Mouse (Mus musculus) frontal cortex, adult 2 months (tissue): ENCODE measurements around the gene Gm26602. TPM values are rescaled to one million over a fixed set of nuclear protein-coding genes. Genes with fewer than 3 reads are reported as not detected.

Experiments used
- DNase-seq, 2 experiments: peaks; one replicate each; pipeline ENCODE4 v3.0.0; 2022; ENCODE audit warnings: low spot score in 1 of 2; ENCODE audit errors: extremely low spot score in 1 of 2
- polyA plus RNA-seq: library from polyadenylated mRNA; depleted of rRNA; stranded (reverse); fragments of >200 nt; gene quantifications from 2 replicates; pipeline ENCODE4 v1.2.3, GENCODE M21; 2012; rRNA removed

Gm26602 gene
- polyA plus RNA-seq, 1 experiment: not detected

DNA sequence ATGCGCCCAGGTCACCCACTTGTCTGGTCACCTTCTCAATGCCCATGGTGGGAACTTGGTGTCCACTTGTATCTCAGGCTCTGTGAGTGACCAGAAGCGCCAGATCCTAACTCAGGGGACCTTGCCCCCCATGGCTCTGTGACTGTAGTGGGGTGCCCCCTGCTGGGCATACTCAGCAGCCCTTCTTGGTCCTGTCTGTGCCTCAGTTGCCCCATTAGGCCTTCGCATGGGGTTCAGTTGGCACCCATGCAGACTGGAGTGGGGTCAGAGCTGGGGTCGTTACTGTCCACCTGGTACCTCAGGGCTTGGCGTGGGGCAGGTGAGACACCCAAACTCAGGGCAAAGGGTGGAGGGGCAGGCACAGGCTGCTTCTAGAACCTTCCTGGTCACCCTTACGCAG lies 43.3 kb downstream of the Gm26602 start:
- peak in 1 of 2 experiments; percentile 43 for DNase-seq

DNA sequence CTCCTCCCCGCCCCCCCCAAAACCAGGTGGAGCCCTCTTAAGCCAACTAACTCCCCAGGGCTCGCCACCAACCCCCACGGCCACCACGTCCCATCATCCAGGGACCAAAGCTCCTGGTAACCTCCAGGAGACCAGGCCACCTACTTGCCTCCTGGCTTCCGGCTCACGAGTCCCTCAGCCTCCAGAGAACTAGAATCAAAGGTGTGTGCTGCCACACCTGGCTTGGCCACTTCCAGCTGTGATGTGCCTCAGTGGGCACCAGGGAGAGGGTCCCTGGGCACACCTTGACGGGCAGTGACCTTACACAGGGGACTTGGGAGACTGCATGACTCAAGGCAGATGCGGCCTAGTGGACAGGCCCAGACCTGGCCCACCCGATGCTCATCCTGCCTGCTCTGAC lies 45.0 kb downstream of the Gm26602 start:
- no peak for DNase-seq

DNA sequence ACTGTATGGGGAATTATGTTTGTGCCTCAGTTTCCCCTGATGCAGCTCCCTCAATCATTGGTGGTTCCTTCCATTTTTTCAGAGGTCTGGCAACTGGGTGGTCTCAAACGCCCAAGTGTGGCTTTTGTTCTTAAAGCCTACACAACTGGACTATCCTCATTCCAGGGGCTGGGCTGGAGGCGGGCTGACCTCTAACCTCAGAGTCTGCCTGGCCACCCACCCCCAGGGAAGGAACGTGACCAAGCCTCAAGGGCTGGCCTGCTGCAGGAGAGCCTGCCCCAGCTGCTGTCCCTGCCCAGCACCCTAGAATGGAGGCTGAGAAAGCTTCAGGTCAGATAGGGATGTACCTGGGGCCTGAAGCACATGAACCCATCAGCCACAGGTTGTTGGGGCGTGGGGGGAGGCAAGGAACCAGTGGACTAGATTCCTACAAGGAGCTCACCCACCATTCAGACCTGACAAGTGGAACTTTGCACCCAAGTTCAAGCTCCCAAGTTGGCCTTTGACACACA lies 46.0 kb downstream of the Gm26602 start:
- DNase-seq: no peak

DNA sequence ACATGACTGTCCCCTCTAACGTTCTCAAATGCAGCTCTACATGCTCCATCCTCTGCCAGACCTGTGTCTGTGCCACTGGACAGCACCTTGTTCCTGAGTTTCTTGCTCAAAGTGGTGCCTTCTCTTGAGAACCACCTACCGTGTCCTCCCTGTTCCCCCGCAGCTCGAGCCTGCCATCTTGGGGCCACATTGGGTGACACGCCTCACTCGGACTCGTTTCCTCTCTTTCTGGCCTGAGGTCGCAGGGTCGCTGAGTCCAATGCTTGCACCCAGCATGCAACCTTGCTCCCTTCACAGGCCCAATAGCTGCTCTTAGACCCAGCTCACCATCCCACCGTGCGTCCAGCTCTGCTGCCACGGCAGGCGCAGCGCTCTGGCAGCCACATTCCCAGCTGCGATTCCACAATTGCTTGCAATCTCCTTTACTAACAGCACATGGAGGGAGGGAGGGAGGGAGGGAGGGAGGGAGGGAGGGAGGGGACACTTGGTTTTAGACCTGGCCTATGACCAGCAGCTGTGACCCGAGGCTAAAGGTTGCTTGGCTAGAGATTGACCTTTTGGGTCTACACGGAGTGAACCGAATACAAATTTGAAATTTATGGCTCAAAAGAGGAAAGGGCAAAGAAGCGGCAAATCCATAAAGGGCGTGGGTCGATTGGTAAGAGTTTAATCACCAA lies 47.6 kb downstream of the Gm26602 start:
- DNase-seq: peak in 1 of 2 experiments; percentile 76

DNA sequence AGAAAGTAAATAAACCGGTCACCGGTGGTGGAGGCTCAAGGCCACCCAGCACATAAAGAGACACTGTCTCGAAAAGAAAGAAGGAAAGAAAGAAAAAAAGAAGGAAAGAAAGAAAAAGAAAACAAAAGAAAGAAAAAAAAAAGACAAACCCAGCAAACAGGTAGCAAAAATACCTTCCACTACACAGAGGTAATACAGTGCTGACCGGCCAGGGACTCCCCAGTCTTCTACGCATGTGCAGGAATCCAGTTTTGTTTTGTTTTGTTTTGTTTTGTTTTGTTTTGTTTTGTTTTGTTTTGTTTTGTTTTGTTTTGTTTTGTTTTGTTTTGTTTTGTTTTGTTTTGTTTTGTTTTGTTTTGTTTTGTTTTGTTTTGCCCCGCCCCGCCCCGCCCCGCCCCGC lies 48.8 kb downstream of the Gm26602 start:
- DNase-seq: peak in 1 of 2 experiments; percentile 37

DNA sequence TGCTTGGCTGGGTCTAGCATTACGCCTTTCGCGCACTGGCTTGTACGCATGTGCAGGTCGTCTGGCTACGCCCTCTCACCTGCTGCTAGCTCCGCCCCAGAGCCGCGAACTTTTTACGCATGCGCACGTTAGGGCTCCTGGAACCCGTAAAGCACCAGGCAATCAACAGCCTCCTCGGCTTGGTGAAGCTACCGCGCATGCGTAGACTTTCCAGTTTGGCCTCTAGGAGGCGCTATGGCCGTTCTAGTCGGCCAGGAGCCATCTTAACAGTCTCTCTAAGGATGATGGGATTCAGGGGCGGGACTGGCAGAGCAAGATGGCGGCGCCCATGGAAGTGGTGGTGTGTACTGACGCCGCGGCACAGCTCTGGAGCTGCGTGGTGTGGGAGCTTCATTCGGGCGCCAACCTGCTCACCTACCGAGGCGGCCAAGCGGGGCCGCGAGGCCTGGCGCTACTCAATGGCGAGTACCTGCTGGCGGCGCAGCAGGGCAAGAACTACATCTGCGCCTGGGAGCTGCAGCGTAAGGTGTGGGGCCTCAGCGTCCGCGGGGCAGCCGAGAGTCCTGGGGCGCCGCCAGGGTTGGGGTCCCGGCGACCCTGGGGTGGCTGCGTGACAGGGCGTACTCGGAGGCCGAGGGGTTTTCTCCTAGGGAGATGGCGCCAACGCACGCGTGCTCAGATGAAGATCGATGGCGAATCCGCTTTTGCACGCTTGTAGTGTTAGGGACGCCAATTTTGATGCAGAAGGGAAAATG lies 49.4 kb downstream of the Gm26602 start, which contains the start of gene Wdr18:
Gene Wdr18, plus strand, starts transcription at position 306 of the 755 bp plus-strand sequence.
- peak; percentile 99 to 100 for DNase-seq

Other genes with a start within 250 kb of the Gm26602 start
- not detected in 2 replicates for gene Madcam1, start 246.3 kb upstream of the Gm26602 start, polyA plus RNA-seq
- 89.4 and 92.3 TPM in 2 replicates for gene Tpgs1, start 241.5 kb upstream of the Gm26602 start, polyA plus RNA-seq
- 96.3 and 111 TPM in 2 replicates for gene Cdc34, start 228.7 kb upstream of the Gm26602 start, polyA plus RNA-seq
- gene Gzmm, start 221.8 kb upstream of the Gm26602 start, polyA plus RNA-seq: 1.8 and 2.1 TPM in 2 replicates
- gene Bsg, start 206.4 kb upstream of the Gm26602 start, polyA plus RNA-seq: 1,126 and 1,227 TPM in 2 replicates
- 119 and 124 TPM in 2 replicates for gene Hcn2, start 194.2 kb upstream of the Gm26602 start, polyA plus RNA-seq
- gene Polrmt, start 164.3 kb upstream of the Gm26602 start, polyA plus RNA-seq: 60.7 and 62.2 TPM in 2 replicates
- gene Fgf22, start 155.8 kb upstream of the Gm26602 start, polyA plus RNA-seq: 6.2 and 6.9 TPM in 2 replicates
- gene Rnf126, start 143.9 kb upstream of the Gm26602 start, polyA plus RNA-seq: 140 and 166 TPM in 2 replicates
- 5.6 and 7.0 TPM in 2 replicates for gene Fstl3, start 133.6 kb upstream of the Gm26602 start, polyA plus RNA-seq
- 1.00 and 1.1 TPM in 2 replicates for gene Prss57, start 119.9 kb upstream of the Gm26602 start, polyA plus RNA-seq
- 325 and 370 TPM in 2 replicates for gene Palm, start 117.3 kb upstream of the Gm26602 start, polyA plus RNA-seq
- gene Misp, start 89.9 kb upstream of the Gm26602 start, polyA plus RNA-seq: 0.40 and 0.71 TPM in 2 replicates
- gene Ptbp1, start 56.4 kb upstream of the Gm26602 start, polyA plus RNA-seq: 59.5 and 71.5 TPM in 2 replicates
- 5.8 and 6.7 TPM in 2 replicates for gene Prtn3, start 36.4 kb upstream of the Gm26602 start, polyA plus RNA-seq
- 124 and 134 TPM in 2 replicates for gene Plppr3, start 36.2 kb upstream of the Gm26602 start, polyA plus RNA-seq
- gene Elane, start 24.6 kb upstream of the Gm26602 start, polyA plus RNA-seq: 0.27 TPM in 1 of 2 replicates, not detected in the other
- gene Cfd, start 20.0 kb upstream of the Gm26602 start, polyA plus RNA-seq: 1.1 and 3.5 TPM in 2 replicates
- 75.9 and 80.7 TPM in 2 replicates for gene Med16, start 1.9 kb upstream of the Gm26602 start, polyA plus RNA-seq
- gene Kiss1r, start 6.1 kb downstream of the Gm26602 start, polyA plus RNA-seq: 10.7 and 11.8 TPM in 2 replicates
- gene R3hdm4, start 10.4 kb downstream of the Gm26602 start, polyA plus RNA-seq: 380 and 385 TPM in 2 replicates
- 3.6 and 4.1 TPM in 2 replicates for gene Arid3a, start 16.2 kb downstream of the Gm26602 start, polyA plus RNA-seq
- 63.2 and 65.9 TPM in 2 replicates for gene Wdr18, start 49.3 kb downstream of the Gm26602 start, polyA plus RNA-seq
- 0.17 and 0.38 TPM in 2 replicates for gene Grin3b, start 59.9 kb downstream of the Gm26602 start, polyA plus RNA-seq
- 181 and 193 TPM in 2 replicates for gene Tmem259, start 73.5 kb downstream of the Gm26602 start, polyA plus RNA-seq
- 9.8 and 10.4 TPM in 2 replicates for gene Cnn2, start 77.7 kb downstream of the Gm26602 start, polyA plus RNA-seq
- 12.4 and 13.0 TPM in 2 replicates for gene Abca7, start 85.6 kb downstream of the Gm26602 start, polyA plus RNA-seq
- gene Arhgap45, start 105.8 kb downstream of the Gm26602 start, polyA plus RNA-seq: 5.3 and 7.1 TPM in 2 replicates
- 200 and 205 TPM in 2 replicates for gene Polr2e, start 128.9 kb downstream of the Gm26602 start, polyA plus RNA-seq
- gene Gpx4, start 136.3 kb downstream of the Gm26602 start, polyA plus RNA-seq: 867 and 914 TPM in 2 replicates
- 26.6 TPM in 2 replicates for gene Sbno2, start 194.7 kb downstream of the Gm26602 start, polyA plus RNA-seq
- gene Stk11, start 204.9 kb downstream of the Gm26602 start, polyA plus RNA-seq: 93.8 and 96.3 TPM in 2 replicates
- 606 and 673 TPM in 2 replicates for gene Atp5d, start 227.8 kb downstream of the Gm26602 start, polyA plus RNA-seq
- 252 and 288 TPM in 2 replicates for gene Cbarp, start 230.0 kb downstream of the Gm26602 start, polyA plus RNA-seq
- 36.5 and 43.7 TPM in 2 replicates for gene Midn, start 237.4 kb downstream of the Gm26602 start, polyA plus RNA-seq